ENCODE assay signal across 21 mouse cellular contexts in the genomic region with DNA sequence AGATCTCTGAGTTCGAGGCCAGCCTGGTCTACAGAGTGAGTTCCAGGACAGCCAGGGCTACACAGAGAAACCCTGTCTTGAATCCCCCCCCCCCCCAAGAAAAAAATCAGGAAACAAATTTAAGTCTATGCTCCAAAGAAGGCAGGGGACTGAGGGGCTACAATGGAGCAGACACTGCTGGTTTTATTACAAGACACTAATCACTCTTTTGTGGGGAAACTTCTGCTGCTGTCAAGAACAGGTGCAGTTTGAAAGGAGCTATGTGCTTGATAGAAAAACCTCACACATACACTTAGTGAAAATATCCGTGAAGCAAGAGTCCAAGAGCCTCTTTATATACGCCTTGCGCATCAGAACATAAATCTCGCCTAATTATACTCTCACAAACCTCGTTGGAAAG. TPM values are rescaled to one million over a fixed set of nuclear protein-coding genes. Genes with fewer than 3 reads are reported as not detected.
DNase-seq lines count a peak whose midpoint lies in the region; ATAC-seq and TF ChIP-seq lines count a peak whose summit lies in the region.
"Had no signal": no experiment of that assay in that cellular context is flagged by ENCODE, and none has a peak within 500 bp of the region (broad histone marks: within the 10 kb centered on the region; RNA-seq: fewer than 3 reads in every experiment).

No protein-coding gene starts in this region.

- no peak overlapping the region for H3ac ChIP-seq in myocyte (ENCODE audit: control insufficient read depth, insufficient read length)

- no peak overlapping the region for H3K9ac ChIP-seq in neural tube, embryonic 11.5 days (ENCODE audit: low read length)
- no peak overlapping the region for H3K9ac ChIP-seq in neural tube, embryonic 13.5 days
- H3K9ac ChIP-seq: embryonic facial prominence, embryonic 12.5 days; forebrain, embryonic 13.5 days had no signal

- no peak overlapping the region for H3K4me3 ChIP-seq in neural tube, embryonic 11.5 days (ENCODE audit: low read depth, low read length)
- no peak overlapping the region for H3K4me3 ChIP-seq in myocyte
- H3K4me3 ChIP-seq in neural tube, embryonic 13.5 days, result no peak overlapping the region
- H3K4me3 ChIP-seq in hindbrain, embryonic 10.5 days, result no peak overlapping the region
- H3K4me3 ChIP-seq: embryonic facial prominence, embryonic 10.5 days; embryonic facial prominence, embryonic 12.5 days; forebrain, embryonic 13.5 days had no signal

- no peaks in the 10 kb centered on the region for H3K36me3 ChIP-seq in neural tube, embryonic 11.5 days (ENCODE audit: control insufficient read depth, insufficient read depth, low read length)
- no peaks in the 10 kb centered on the region for H3K36me3 ChIP-seq in myocyte (ENCODE audit: control insufficient read depth, insufficient read depth)
- no peaks in the 10 kb centered on the region for H3K36me3 ChIP-seq in neural tube, embryonic 13.5 days
- no peaks in the 10 kb centered on the region for H3K36me3 ChIP-seq in hindbrain, embryonic 10.5 days
- H3K36me3 ChIP-seq: embryonic facial prominence, embryonic 10.5 days; embryonic facial prominence, embryonic 12.5 days had no signal

- peak; percentile 69 for ATAC-seq in neural tube, embryonic 11.5 days (ENCODE audit: insufficient read depth, low FRiP score, low TSS enrichment)
- ATAC-seq in neural tube, embryonic 13.5 days (ENCODE audit: low read depth), result peak; percentile 27; the same call in 1 of the 2 replicates
- ATAC-seq: CD4-positive, CD25-positive, alpha-beta regulatory T cell, adult 4 months; forebrain, embryonic 13.5 days; forebrain, embryonic 16.5 days had no signal

- TF ChIP-seq POLR2A in myocyte (IDR thresholded peaks at IDR 0.05; ENCODE audit: insufficient read length, low read depth), result no peak

- no peak overlapping the region for H3K27ac ChIP-seq in neural tube, embryonic 11.5 days (ENCODE audit: low read depth, low read length)
- H3K27ac ChIP-seq in neural tube, embryonic 13.5 days (replicated peaks), result no peak overlapping the region
- H3K27ac ChIP-seq in hindbrain, embryonic 10.5 days, result no peak overlapping the region
- H3K27ac ChIP-seq: embryonic facial prominence, embryonic 10.5 days; embryonic facial prominence, embryonic 12.5 days; forebrain, embryonic 13.5 days had no signal

- WGBS in neural tube, embryonic 11.5 days, result 42% methylated on average over 6 of the region's 6 CpGs
- WGBS in neural tube, embryonic 13.5 days, result 33% methylated on average over 6 of the region's 6 CpGs
- 87% methylated on average over 6 of the region's 6 CpGs for WGBS in hindbrain, embryonic 10.5 days

- H3K27me3 ChIP-seq in neural tube, embryonic 11.5 days (ENCODE audit: control insufficient read depth, insufficient read depth, low read length), result no peaks in the 10 kb centered on the region
- H3K27me3 ChIP-seq in myocyte (ENCODE audit: control insufficient read depth, insufficient read depth, insufficient read length), result no peaks in the 10 kb centered on the region
- H3K27me3 ChIP-seq in neural tube, embryonic 13.5 days, result no peaks in the 10 kb centered on the region; the same call in 1 of the 2 replicates
- no peaks in the 10 kb centered on the region for H3K27me3 ChIP-seq in hindbrain, embryonic 10.5 days (ENCODE audit: insufficient read depth, poor library complexity, severe bottlenecking)
- H3K27me3 ChIP-seq: embryonic facial prominence, embryonic 12.5 days had no signal

- no peaks in the 10 kb centered on the region for H3K79me2 ChIP-seq in myocyte (ENCODE audit: control insufficient read depth, insufficient read depth)

- DNase-seq in neural tube, embryonic 11.5 days (ENCODE audit: low spot score), result no peak
- DNase-seq in neural tube, embryonic 10.5 days (ENCODE audit: extremely low spot score, low spot score), result no peak
- no peak for DNase-seq in gastrocnemius, adult 18-20 months (ENCODE audit: low spot score)
- DNase-seq in hindbrain, embryonic 10.5 days (ENCODE audit: low spot score), result no peak
- no peak for DNase-seq in adrenal gland, adult 8-10 months
- DNase-seq: adrenal gland, adult 2 months; adrenal gland, postnatal 14 days; adrenal gland, postnatal 36 days; B cell, adult 2 months; cerebellum, adult 11-12 months; cerebellum, adult 8-10 months; cerebellum, adult 9-11 months; cerebellum, postnatal 14 days; cerebellum, postnatal 36 days had no signal

- H3K9me3 ChIP-seq in neural tube, embryonic 11.5 days (ENCODE audit: control insufficient read depth, low read length), result no peaks in the 10 kb centered on the region
- H3K9me3 ChIP-seq in neural tube, embryonic 13.5 days, result no peaks in the 10 kb centered on the region
- H3K9me3 ChIP-seq in hindbrain, embryonic 10.5 days, result no peaks in the 10 kb centered on the region
- H3K9me3 ChIP-seq: embryonic facial prominence, embryonic 10.5 days; embryonic facial prominence, embryonic 12.5 days; forebrain, embryonic 13.5 days had no signal

- H3K4me2 ChIP-seq in neural tube, embryonic 11.5 days (ENCODE audit: low read depth), result no peak overlapping the region
- H3K4me2 ChIP-seq in myocyte (ENCODE audit: low read depth), result peak overlapping the region; percentile 28
- H3K4me2 ChIP-seq in neural tube, embryonic 13.5 days, result no peak overlapping the region
- H3K4me2 ChIP-seq: embryonic facial prominence, embryonic 12.5 days; forebrain, embryonic 13.5 days had no signal

- peaks cover 3% of the 10 kb centered on the region; the same call in 1 of the 2 replicates for H3K4me1 ChIP-seq in neural tube, embryonic 11.5 days (ENCODE audit: control insufficient read depth, insufficient read depth, low read length)
- H3K4me1 ChIP-seq in neural tube, embryonic 13.5 days (replicated peaks), result peaks cover 13% of the 10 kb centered on the region
- peaks cover 4% of the 10 kb centered on the region; the same call in 1 of the 2 replicates for H3K4me1 ChIP-seq in hindbrain, embryonic 10.5 days (replicated peaks)
- H3K4me1 ChIP-seq: embryonic facial prominence, embryonic 12.5 days; forebrain, embryonic 13.5 days had no signal

TF ChIP-seq in myocyte, 11 proteins besides CTCF, POLR2A, EP300 and RAD21:
- TF ChIP-seq POLR2AphosphoS2 (IDR thresholded peaks at IDR 0.05; ENCODE audit: insufficient read length, low read depth) (no peak), TCF12 (IDR thresholded peaks at IDR 0.05; ENCODE audit: insufficient read depth, poor library complexity, severe bottlenecking) (no peak), CEBPB (IDR thresholded peaks at IDR 0.05; ENCODE audit: insufficient read depth, poor library complexity, severe bottlenecking) (no peak), REST (IDR thresholded peaks at IDR 0.05; ENCODE audit: insufficient read depth, insufficient read length) (no peak), MAX (IDR thresholded peaks at IDR 0.05; ENCODE audit: low read depth) (no peak), E2F4 (IDR thresholded peaks at IDR 0.05; ENCODE audit: insufficient read depth) (no peak), SRF (IDR thresholded peaks at IDR 0.05; ENCODE audit: control insufficient read depth, insufficient read length, low read depth) (no peak), USF1 (IDR thresholded peaks at IDR 0.05; ENCODE audit: low read depth) (no peak), TCF3 (IDR thresholded peaks at IDR 0.05; ENCODE audit: insufficient read length, low read depth) (no peak), MYOG (IDR thresholded peaks at IDR 0.05; ENCODE audit: control insufficient read depth in 1 of 3, insufficient read depth in 1 of 3, insufficient read length in 2 of 3, low read depth in 2 of 3) (no peak), MYOD1 (IDR thresholded peaks at IDR 0.05; ENCODE audit: control insufficient read depth in 1 of 3, insufficient read length in 2 of 3, low read depth in 2 of 3) (no peak)

RNA-seq across cellular contexts. Expression of a gene that starts 29.7 kb away (rescaled TPM):
- polyA plus RNA-seq in neural tube, embryonic 11.5 days (2014; fragmentation: Nextera tagmentation; extraction: Ambion mirVana), result 7.8 and 8.8 TPM in 2 replicates
- 9.3 TPM for polyA plus RNA-seq in myocyte (2012; fragmentation: generic; extraction: Trizol)
- polyA plus RNA-seq in neural tube, embryonic 13.5 days (2015; fragmentation: Nextera tagmentation; extraction: Ambion mirVana), result 8.4 and 9.2 TPM in 2 replicates
- total RNA-seq in gastrocnemius, adult 18-20 months (2021), result 10 to 100 TPM; 47.4 to 47.8 TPM
- 3.5 and 3.7 TPM in 2 replicates for polyA plus RNA-seq in hindbrain, embryonic 10.5 days (2016; fragmentation: Nextera tagmentation; extraction: Ambion mirVana)
- total RNA-seq in adrenal gland, adult 8-10 months (2022), result 10 to 100 TPM; 35.8 to 48.6 (median 42.7) TPM
